In genomic region chr13:49460276-49460675, GRCm38 (mm10) we compare ENCODE assay signal across 11 mouse cellular contexts. TPM values are rescaled to one million over a fixed set of nuclear protein-coding genes. Genes with fewer than 3 reads are reported as not detected.
DNase-seq lines count a peak whose midpoint lies in the region; ATAC-seq and TF ChIP-seq lines count a peak whose summit lies in the region.
"Had no signal": no experiment of that assay in that cellular context is flagged by ENCODE, and none has a peak within 500 bp of the region (broad histone marks: within the 10 kb centered on the region; RNA-seq: fewer than 3 reads in every experiment).

No protein-coding gene starts in this region.

- H3K27me3 ChIP-seq in forebrain, embryonic 11.5 days (ENCODE audit: control insufficient read depth, insufficient read depth, low read length) = no peaks in the 10 kb centered on the region
- no peaks in the 10 kb centered on the region for H3K27me3 ChIP-seq in forebrain, embryonic 14.5 days (replicated peaks; ENCODE audit: control insufficient read depth, insufficient read depth, low read length)
- H3K27me3 ChIP-seq in small intestine, adult 2 months (ENCODE audit: control insufficient read depth, insufficient read depth, low read length) = no peaks in the 10 kb centered on the region
- H3K27me3 ChIP-seq: hindbrain, embryonic 15.5 days had no signal

- peaks cover 2% of the 10 kb centered on the region; the same call in 1 of the 2 replicates for H3K36me3 ChIP-seq in forebrain, embryonic 11.5 days (ENCODE audit: control insufficient read depth, insufficient read depth, low read length)
- H3K36me3 ChIP-seq in forebrain, embryonic 14.5 days (ENCODE audit: control insufficient read depth, insufficient read depth, low read length) = peaks cover 62% of the 10 kb centered on the region
- H3K36me3 ChIP-seq in small intestine, adult 2 months (ENCODE audit: control insufficient read depth, insufficient read depth, low read length) = peaks cover 34% of the 10 kb centered on the region

- no peak for ATAC-seq in forebrain, embryonic 11.5 days (replicated peaks; ENCODE audit: low FRiP score)
- no peak for ATAC-seq in forebrain, embryonic 14.5 days

- H3K4me2 ChIP-seq in forebrain, embryonic 11.5 days (ENCODE audit: low read depth, low read length, severe bottlenecking) = no peak overlapping the region
- no peak overlapping the region for H3K4me2 ChIP-seq in forebrain, embryonic 14.5 days (ENCODE audit: low read length)
- H3K4me2 ChIP-seq: hindbrain, embryonic 15.5 days had no signal

- no peak for TF ChIP-seq CTCF in small intestine, adult 2 months (IDR thresholded peaks at IDR 0.05; ENCODE audit: extremely low read depth, insufficient read length, insufficient replicate concordance, low read depth, low read length)

- intact Hi-C loops in left cerebral cortex, postnatal 10 days (cut with DNase I) = no loop called here

- H3K9ac ChIP-seq in forebrain, embryonic 11.5 days (ENCODE audit: low read length) = no peak overlapping the region
- H3K9ac ChIP-seq in forebrain, embryonic 14.5 days (ENCODE audit: low read length) = no peak overlapping the region
- H3K9ac ChIP-seq: hindbrain, embryonic 15.5 days had no signal

- no peaks in the 10 kb centered on the region for H3K9me3 ChIP-seq in forebrain, embryonic 11.5 days (ENCODE audit: control insufficient read depth, low read length)
- H3K9me3 ChIP-seq in forebrain, embryonic 14.5 days (replicated peaks; ENCODE audit: control insufficient read depth, low read length) = no peaks in the 10 kb centered on the region
- H3K9me3 ChIP-seq: hindbrain, embryonic 15.5 days had no signal

- no peak overlapping the region for H3K4me3 ChIP-seq in forebrain, embryonic 11.5 days (ENCODE audit: low read depth, low read length)
- no peak overlapping the region for H3K4me3 ChIP-seq in forebrain, embryonic 14.5 days (ENCODE audit: low read depth, low read length)
- no peak overlapping the region for H3K4me3 ChIP-seq in small intestine, adult 2 months (ENCODE audit: low read depth, low read length)
- H3K4me3 ChIP-seq: hindbrain, embryonic 15.5 days had no signal

- WGBS in forebrain, embryonic 11.5 days = 90% methylated on average over 4 of the region's 4 CpGs
- WGBS in forebrain, embryonic 14.5 days = 93% methylated on average over 4 of the region's 4 CpGs
- WGBS in small intestine, adult 2 months = 82% methylated on average over 4 of the region's 4 CpGs

- no peaks in the 10 kb centered on the region for H3K4me1 ChIP-seq in forebrain, embryonic 11.5 days (replicated peaks; ENCODE audit: control insufficient read depth, insufficient read depth, low read length)
- H3K4me1 ChIP-seq in forebrain, embryonic 14.5 days (ENCODE audit: control insufficient read depth, insufficient read depth, low read length) = no peaks in the 10 kb centered on the region
- no peaks in the 10 kb centered on the region for H3K4me1 ChIP-seq in small intestine, adult 2 months (ENCODE audit: control insufficient read depth, insufficient read depth, insufficient read length, low read length)
- H3K4me1 ChIP-seq: hindbrain, embryonic 15.5 days had no signal

- no peak for TF ChIP-seq POLR2A in small intestine, adult 2 months (IDR thresholded peaks at IDR 0.05; ENCODE audit: low read depth, low read length)

- H3K27ac ChIP-seq in forebrain, embryonic 11.5 days (ENCODE audit: low read depth, low read length) = no peak overlapping the region
- H3K27ac ChIP-seq in forebrain, embryonic 14.5 days (ENCODE audit: low read depth, low read length) = no peak overlapping the region
- H3K27ac ChIP-seq in small intestine, adult 2 months (ENCODE audit: insufficient read depth, low read depth, low read length) = peak overlapping the region; percentile 41
- H3K27ac ChIP-seq: hindbrain, embryonic 15.5 days had no signal

- peak; percentile 26 for DNase-seq in forebrain, embryonic 11.5 days (ENCODE audit: low spot score)
- no peak for DNase-seq in forebrain, embryonic 14.5 days (ENCODE audit: low spot score)
- DNase-seq in lung, adult 18-20 months = peak; percentile 23 to 53
- DNase-seq in lung, postnatal 10 days = no peak
- peak; percentile 67 for DNase-seq in fibroblast of lung, adult 2 months (ENCODE audit: low read depth)
- no peak for DNase-seq in left cerebral cortex, postnatal 10 days (ENCODE audit: extremely low spot score in 1 of 2, low spot score in 2 of 2)
- no peak for DNase-seq in retina, postnatal 1 day
- DNase-seq: cerebellum, adult 9-10 months had no signal

RNA-seq across cellular contexts. Expression of gene Tes3-ps, which starts 32.8 kb away (rescaled TPM):
- polyA plus RNA-seq in forebrain, embryonic 11.5 days (2014; fragmentation: Nextera tagmentation; extraction: Ambion mirVana) = 1.2 and 1.5 TPM in 2 replicates
- 0.44 and 0.59 TPM in 2 replicates for polyA plus RNA-seq in forebrain, embryonic 14.5 days (2014; fragmentation: Nextera tagmentation; extraction: Ambion mirVana)
- polyA plus RNA-seq in small intestine, adult 2 months (2012; rRNA removed) = not detected in 2 replicates
- total RNA-seq in left cerebral cortex, postnatal 10 days (2021) = 1 to 10 TPM; 1.4 to 1.6 TPM

RNA-seq across cellular contexts. Expression of gene Ippk, which starts 39.2 kb away (rescaled TPM):
- 16.6 and 16.9 TPM in 2 replicates for polyA plus RNA-seq in forebrain, embryonic 11.5 days (2014; fragmentation: Nextera tagmentation; extraction: Ambion mirVana)
- polyA plus RNA-seq in forebrain, embryonic 14.5 days (2014; fragmentation: Nextera tagmentation; extraction: Ambion mirVana) = 12.6 and 16.5 TPM in 2 replicates
- 2.6 TPM in 2 replicates for polyA plus RNA-seq in small intestine, adult 2 months (2012; rRNA removed)
- 10 to 100 TPM; 12.7 to 13.8 TPM for total RNA-seq in left cerebral cortex, postnatal 10 days (2021)

RNA-seq across cellular contexts. Expression of gene Ecm2, which starts 44.3 kb away (rescaled TPM):
- 0.76 and 0.80 TPM in 2 replicates for polyA plus RNA-seq in forebrain, embryonic 11.5 days (2014; fragmentation: Nextera tagmentation; extraction: Ambion mirVana)
- 0.80 and 1.2 TPM in 2 replicates for polyA plus RNA-seq in forebrain, embryonic 14.5 days (2014; fragmentation: Nextera tagmentation; extraction: Ambion mirVana)
- 0.17 and 0.19 TPM in 2 replicates for polyA plus RNA-seq in small intestine, adult 2 months (2012; rRNA removed)
- 1 to 10 TPM; 1.3 to 1.9 TPM for total RNA-seq in left cerebral cortex, postnatal 10 days (2021)
- total RNA-seq: neutrophil, adult 5-6 weeks had no signal

Comparison
In these comparisons a context has a peak if more than half of its experiments do, and no peak if none do; other contexts are left out.
1. DNase-seq: peak in forebrain, embryonic 11.5 days (single experiment), lung, adult 18-20 months (2 of 2) and fibroblast of lung, adult 2 months (single experiment); none in forebrain, embryonic 14.5 days (single experiment), lung, postnatal 10 days (single experiment), left cerebral cortex, postnatal 10 days (0 of 2) and retina, postnatal 1 day (single experiment).